Mouse (Mus musculus) midbrain, embryonic 14.5 days (tissue): ENCODE results near the gene AI597479. TPM values are rescaled to one million over a fixed set of nuclear protein-coding genes. Genes with fewer than 3 reads are reported as not detected.

Experiments
- ATAC-seq: fragments of 200-750 bp; cut with Nextera tagmentation; 2 replicates; pipeline ENCODE4 v1.8.0; 2017; ENCODE audit warnings: moderate number of reproducible peaks, moderate library complexity; ENCODE audit not compliant: low FRiP score, low TSS enrichment
- DNase-seq: peaks from one replicate; pipeline ENCODE4 v3.0.0-alpha.2; 2015
- H3K27ac ChIP-seq: fragments of 300-500 bp; sonication (generic); replicated peaks from 2 replicates; pipeline ENCODE4 v1.5.1; 2014; ENCODE audit warnings: mild to moderate bottlenecking, low read depth, low read length, moderate library complexity
- H3K27me3 ChIP-seq: fragments of 300-500 bp; sonication (generic); 2 replicates; pipeline ENCODE4 v1.6.1; 2014; ENCODE audit warnings: low read length, control low read depth, mixed read lengths; ENCODE audit not compliant: control insufficient read depth, insufficient read depth
- H3K36me3 ChIP-seq: fragments of 300-500 bp; sonication (generic); 2 replicates; pipeline ENCODE4 v1.6.1; 2014; ENCODE audit warnings: low read length, control low read depth; ENCODE audit not compliant: control insufficient read depth, insufficient read depth
- H3K4me1 ChIP-seq: fragments of 300-500 bp; sonication (generic); 2 replicates; pipeline ENCODE4 v1.6.1; 2014; ENCODE audit warnings: mild to moderate bottlenecking, antibody characterized with exemption, low read length, control low read depth; ENCODE audit not compliant: control insufficient read depth, insufficient read depth
- H3K4me2 ChIP-seq: fragments of 300-500 bp; sonication (generic); 2 replicates; pipeline ENCODE4 v1.6.1; 2014; ENCODE audit warnings: mild to moderate bottlenecking, low read length, moderate library complexity
- H3K4me3 ChIP-seq: fragments of 300-500 bp; sonication (generic); replicated peaks from 2 replicates; pipeline ENCODE4 v1.5.1; 2014; ENCODE audit warnings: low read depth, low read length
- H3K9ac ChIP-seq: fragments of 300-500 bp; sonication (generic); replicated peaks from 2 replicates; pipeline ENCODE4 v1.6.1; 2014; ENCODE audit warnings: mild to moderate bottlenecking, low read length, moderate library complexity
- H3K9me3 ChIP-seq: fragments of 300-500 bp; sonication (generic); 2 replicates; pipeline ENCODE4 v1.6.1; 2016; ENCODE audit warnings: low read length, control low read depth, mixed read lengths; ENCODE audit not compliant: control insufficient read depth
- WGBS: fragments of 180-500 bp; shearing (Covaris S2); extraction: QIAGEN DNeasy Blood & Tissue Kit; methylation state at CpG from one replicate; pipeline ENCODE4 v1.1.7; 2014; 5-methylcytosine and 5-hydroxymethylcytosine counted together
- polyA plus RNA-seq: library from polyadenylated mRNA; unstranded; fragments of >200 nt; fragmentation: Nextera tagmentation; extraction: Ambion mirVana; gene quantifications from 2 replicates; pipeline ENCODE4 v1.2.1, GENCODE M21; 2014

The AI597479 gene
- polyA plus RNA-seq, 1 experiment from 2014 or later: 60.1 TPM

GRCm38 (mm10) chr1:43144338-43144906 lies 45.9 kb downstream of the AI597479 start:
- H3K4me3 ChIP-seq: no peak overlapping the region
- H3K9me3 ChIP-seq: no peaks in the 10 kb centered on the region
- WGBS: 90% methylated on average over 8 of the region's 8 CpGs
- no peaks in the 10 kb centered on the region for H3K36me3 ChIP-seq
- H3K4me2 ChIP-seq: no peak overlapping the region
- no peaks in the 10 kb centered on the region for H3K4me1 ChIP-seq
- H3K27ac ChIP-seq: no peak overlapping the region
- H3K9ac ChIP-seq: no peak overlapping the region
- DNase-seq: no peak
- ATAC-seq: no peak
- no peaks in the 10 kb centered on the region for H3K27me3 ChIP-seq

DNA sequence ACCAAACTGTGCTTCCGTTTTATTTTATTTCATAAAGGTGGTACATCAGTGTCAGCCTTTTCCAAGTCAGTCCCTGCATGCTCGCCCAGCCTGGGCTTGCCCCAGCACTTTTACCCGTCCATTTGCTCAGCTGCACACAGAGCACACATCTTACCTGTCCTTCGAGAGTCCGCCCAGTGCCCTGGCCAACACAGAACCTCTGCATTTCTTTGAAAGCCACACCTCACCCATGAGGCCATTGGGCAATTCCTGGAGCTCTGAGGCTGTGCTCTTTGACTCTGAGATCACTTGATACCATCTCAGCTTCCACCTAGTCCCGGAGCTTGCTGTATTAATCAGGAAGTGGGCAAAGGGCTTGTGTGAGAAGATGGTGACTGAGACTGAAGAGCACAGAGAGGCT lies 46.9 kb downstream of the AI597479 start:
- 90% methylated on average over 6 of the region's 6 CpGs for WGBS
- Histone ChIP-seq H3K9ac (no peak overlapping the region), H3K4me1 (no peaks in the 10 kb centered on the region), H3K36me3 (no peaks in the 10 kb centered on the region), H3K27ac (no peak overlapping the region), H3K4me2 (no peak overlapping the region), H3K9me3 (no peaks in the 10 kb centered on the region), H3K4me3 (no peak overlapping the region), H3K27me3 (no peaks in the 10 kb centered on the region)
- DNase-seq: no peak
- ATAC-seq: no peak

DNA sequence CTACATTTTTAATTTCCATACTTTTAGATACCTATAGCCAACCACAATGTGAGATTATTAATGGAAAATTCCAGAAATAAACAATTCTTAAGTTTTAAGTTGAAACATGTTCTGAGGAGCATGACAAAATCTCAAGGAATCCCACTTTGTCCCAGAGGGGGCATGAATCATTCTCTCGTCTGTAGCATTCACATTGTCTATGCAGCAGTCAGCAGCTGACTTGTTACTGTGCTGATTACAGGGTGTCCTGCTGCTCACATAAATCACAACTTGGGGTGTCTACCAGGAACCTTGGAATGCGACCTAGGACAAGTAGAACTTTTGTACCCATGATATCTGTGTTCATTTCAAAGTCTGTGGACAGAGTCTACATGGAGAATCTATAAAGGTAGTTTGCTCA lies 49.0 kb downstream of the AI597479 start:
- ATAC-seq (no peak), DNase-seq (no peak)
- Histone ChIP-seq H3K27ac (no peak overlapping the region), H3K9ac (no peak overlapping the region), H3K36me3 (no peaks in the 10 kb centered on the region), H3K4me2 (no peak overlapping the region), H3K9me3 (no peaks in the 10 kb centered on the region), H3K4me3 (no peak overlapping the region), H3K4me1 (no peaks in the 10 kb centered on the region), H3K27me3 (no peaks in the 10 kb centered on the region)
- 73% methylated on average over 2 of the region's 2 CpGs for WGBS

DNA sequence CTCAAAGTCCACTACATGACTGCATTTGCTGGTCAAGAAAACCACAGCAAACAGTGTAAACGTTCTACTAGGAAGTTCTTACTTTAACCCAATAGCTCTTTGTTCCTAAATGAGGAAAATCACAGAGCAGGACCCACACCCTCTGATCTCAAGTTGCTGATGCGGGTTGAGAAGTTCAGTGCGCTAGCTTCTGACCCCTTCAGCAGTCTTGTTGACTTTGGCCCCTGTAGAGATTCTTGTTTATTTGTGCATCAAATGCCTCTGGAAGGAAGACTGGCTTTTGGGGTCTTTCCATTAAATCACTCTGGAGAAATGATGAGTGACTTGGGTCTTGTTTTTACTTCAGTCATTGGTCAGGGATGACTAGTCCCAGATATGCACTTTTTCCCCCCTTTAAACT lies 51.7 kb downstream of the AI597479 start:
- no peak overlapping the region for H3K27ac ChIP-seq
- WGBS: 91% methylated on average over 3 of the region's 3 CpGs
- no peaks in the 10 kb centered on the region for H3K27me3 ChIP-seq
- no peaks in the 10 kb centered on the region for H3K4me1 ChIP-seq
- no peak overlapping the region for H3K4me3 ChIP-seq
- H3K4me2 ChIP-seq: no peak overlapping the region
- H3K9me3 ChIP-seq: no peaks in the 10 kb centered on the region
- DNase-seq (no peak), ATAC-seq (no peak)
- no peaks in the 10 kb centered on the region for H3K36me3 ChIP-seq
- H3K9ac ChIP-seq: no peak overlapping the region

GRCm38 (mm10) chr1:43152626-43153025 lies 54.1 kb downstream of the AI597479 start:
- H3K27ac ChIP-seq: no peak overlapping the region
- no peak for ATAC-seq
- no peaks in the 10 kb centered on the region for H3K4me1 ChIP-seq
- WGBS: 93% methylated on average over 4 of the region's 4 CpGs
- H3K4me2 ChIP-seq: no peak overlapping the region
- H3K9me3 ChIP-seq: no peaks in the 10 kb centered on the region
- H3K27me3 ChIP-seq: no peaks in the 10 kb centered on the region
- DNase-seq: no peak
- no peak overlapping the region for H3K4me3 ChIP-seq
- no peak overlapping the region for H3K9ac ChIP-seq
- H3K36me3 ChIP-seq: no peaks in the 10 kb centered on the region

DNA sequence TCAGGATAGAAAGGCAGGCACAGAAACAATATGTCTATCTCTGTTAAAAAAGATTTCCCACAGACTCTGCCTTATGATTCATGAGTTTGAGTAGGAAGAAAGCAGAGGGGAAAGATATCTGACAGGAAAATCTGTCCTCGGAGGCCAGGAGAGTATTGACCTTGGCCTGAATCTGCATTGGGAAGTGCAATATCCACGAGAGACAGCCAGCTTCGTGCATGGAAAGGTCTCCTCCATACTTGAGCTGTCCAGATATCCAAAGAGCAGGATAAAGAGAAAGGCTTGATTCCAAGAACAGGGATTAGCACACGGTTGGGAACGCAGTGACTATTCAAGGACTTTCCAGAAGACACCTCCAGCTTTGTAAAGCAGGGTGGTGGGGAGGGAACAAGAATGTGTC lies 55.0 kb downstream of the AI597479 start:
- H3K4me3 ChIP-seq: no peak overlapping the region

DNA sequence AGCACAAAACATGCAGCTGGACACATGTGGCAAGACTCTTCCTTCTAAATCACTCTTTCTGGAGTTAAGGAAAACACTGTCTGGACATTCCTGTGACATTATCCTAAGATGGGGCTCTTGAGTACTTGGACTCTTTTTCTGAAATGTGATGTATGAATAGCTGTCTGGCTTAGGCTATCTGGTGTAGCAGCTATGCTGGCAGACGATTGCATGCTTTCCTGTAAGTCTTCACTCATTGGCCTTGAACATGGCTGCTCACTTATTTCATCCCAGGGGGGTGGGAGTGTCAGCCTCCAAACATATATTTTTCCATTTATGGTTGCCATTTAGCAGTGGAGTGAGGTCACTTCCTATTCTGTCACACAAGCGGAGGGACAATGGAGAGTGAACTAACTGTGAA lies 56.0 kb downstream of the AI597479 start:
- Histone ChIP-seq H3K36me3 (no peaks in the 10 kb centered on the region), H3K27me3 (no peaks in the 10 kb centered on the region), H3K4me3 (no peak overlapping the region), H3K9ac (no peak overlapping the region), H3K9me3 (no peaks in the 10 kb centered on the region), H3K4me1 (no peaks in the 10 kb centered on the region), H3K27ac (no peak overlapping the region), H3K4me2 (no peak overlapping the region)
- ATAC-seq (no peak), DNase-seq (no peak)
- WGBS: 92% methylated on average over 2 of the region's 2 CpGs

More for the DNA sequence above, 55.0 kb downstream of the AI597479 start:
- Histone ChIP-seq H3K27ac (no peak overlapping the region), H3K27me3 (no peaks in the 10 kb centered on the region), H3K36me3 (no peaks in the 10 kb centered on the region), H3K9me3 (no peaks in the 10 kb centered on the region), H3K9ac (no peak overlapping the region), H3K4me2 (no peak overlapping the region), H3K4me1 (no peaks in the 10 kb centered on the region)
- DNase-seq (no peak), ATAC-seq (no peak)
- 78% methylated on average over 5 of the region's 5 CpGs for WGBS

- Histone ChIP-seq H3K27ac (no peak overlapping the region), H3K27me3 (no peaks in the 10 kb centered on the region), H3K9ac (no peak overlapping the region), H3K9me3 (no peaks in the 10 kb centered on the region), H3K4me1 (peaks cover 6% of the 10 kb centered on the region; the same call in 1 of the 2 replicates), H3K4me3 (no peak overlapping the region), H3K4me2 (no peak overlapping the region), H3K36me3 (no peaks in the 10 kb centered on the region)
- WGBS: 91% methylated on average over 2 of the region's 2 CpGs
- no peak for ATAC-seq
- no peak for DNase-seq
Observed at GRCm38 (mm10) chr1:43157907-43158306, 59.4 kb downstream of the AI597479 start.

DNA sequence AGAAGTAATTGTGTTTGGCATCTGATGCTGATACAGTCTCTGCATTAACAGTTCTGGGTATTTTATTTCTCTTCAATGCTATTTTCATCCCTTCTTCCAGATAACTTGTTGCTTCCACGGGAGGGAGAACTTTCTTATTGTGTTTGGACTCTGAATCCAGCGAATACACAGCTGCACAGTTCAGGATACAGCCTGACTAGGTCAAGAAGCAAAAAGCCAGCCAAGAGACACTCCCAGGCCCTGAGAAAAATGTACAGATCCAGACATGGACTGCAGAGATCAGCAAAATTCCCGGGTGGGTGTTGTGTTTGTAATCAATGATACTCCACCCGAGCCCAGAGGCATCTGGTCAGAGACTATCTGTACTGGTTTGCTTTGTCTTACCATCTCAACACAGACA lies 60.9 kb downstream of the AI597479 start:
- ATAC-seq (no peak), DNase-seq (no peak)
- Histone ChIP-seq H3K4me3 (no peak overlapping the region), H3K9ac (no peak overlapping the region), H3K27ac (no peak overlapping the region), H3K4me2 (no peak overlapping the region), H3K27me3 (no peaks in the 10 kb centered on the region), H3K9me3 (no peaks in the 10 kb centered on the region), H3K36me3 (no peaks in the 10 kb centered on the region), H3K4me1 (peaks cover 11% of the 10 kb centered on the region; the same call in 1 of the 2 replicates)
- WGBS: 81% methylated on average over 4 of the region's 4 CpGs
